Mouse (Mus musculus) stomach, embryonic 16.5 days (tissue): Measurements from ENCODE around the gene Arl4a. TPM values are rescaled to one million over a fixed set of nuclear protein-coding genes. Genes with fewer than 3 reads are reported as not detected.

Experiments used
- ATAC-seq: fragments of 200-750 bp; cut with Nextera tagmentation; 2 replicates; pipeline ENCODE4 v1.8.0; 2017; ENCODE audit warnings: moderate number of reproducible peaks, moderate TSS enrichment; ENCODE audit not compliant: insufficient read depth, low FRiP score
- H3K27ac ChIP-seq: fragments of 300-500 bp; sonication (generic); 2 replicates; pipeline ENCODE4 v1.5.1; 2014; ENCODE audit warnings: low read length
- H3K27me3 ChIP-seq: fragments of 300-500 bp; sonication (generic); 2 replicates; pipeline ENCODE4 v1.6.1; 2014; ENCODE audit warnings: low read length, control low read depth, mixed read lengths; ENCODE audit not compliant: control insufficient read depth, insufficient read depth
- H3K36me3 ChIP-seq: fragments of 300-500 bp; sonication (generic); 2 replicates; pipeline ENCODE4 v1.6.1; 2014; ENCODE audit warnings: low read length; ENCODE audit not compliant: control insufficient read depth, insufficient read depth
- H3K4me1 ChIP-seq: fragments of 300-500 bp; sonication (generic); 2 replicates; pipeline ENCODE4 v1.6.1; 2014; ENCODE audit warnings: low read length, control low read depth, mixed read lengths; ENCODE audit not compliant: control insufficient read depth, insufficient read depth
- H3K4me2 ChIP-seq: fragments of 300-500 bp; sonication (generic); 2 replicates; pipeline ENCODE4 v1.6.1; 2014; ENCODE audit warnings: low read depth, low read length, mixed read lengths
- H3K4me3 ChIP-seq: fragments of 300-500 bp; sonication (generic); replicated peaks from 2 replicates; pipeline ENCODE4 v1.5.1; 2014; ENCODE audit warnings: mild to moderate bottlenecking, low read length
- H3K9ac ChIP-seq: fragments of 300-500 bp; sonication (generic); 2 replicates; pipeline ENCODE4 v1.6.1; 2014; ENCODE audit warnings: low read length
- H3K9me3 ChIP-seq: fragments of 300-500 bp; sonication (generic); replicated peaks from 2 replicates; pipeline ENCODE4 v1.6.1; 2016; ENCODE audit warnings: low read length, control low read depth; ENCODE audit not compliant: control insufficient read depth
- WGBS: fragments of 180-500 bp; shearing (Covaris S2); extraction: QIAGEN DNeasy Blood & Tissue Kit; methylation state at CpG from one replicate; pipeline ENCODE4 v1.1.7; 2014; 5-methylcytosine and 5-hydroxymethylcytosine counted together
- polyA plus RNA-seq: library from polyadenylated mRNA; unstranded; fragments of >200 nt; fragmentation: Nextera tagmentation; extraction: Ambion mirVana; gene quantifications from 2 replicates; pipeline ENCODE4 v1.2.1, GENCODE M21; 2015

The Arl4a gene
- polyA plus RNA-seq, 1 experiment from 2014 or later = 49.3 TPM

- H3K4me1 ChIP-seq = no peaks in the 10 kb centered on the region
- H3K4me2 ChIP-seq = no peak overlapping the region
- H3K4me3 ChIP-seq = no peak overlapping the region
- H3K36me3 ChIP-seq = no peaks in the 10 kb centered on the region
- no peak overlapping the region for H3K9ac ChIP-seq
- no peaks in the 10 kb centered on the region for H3K9me3 ChIP-seq
- 87% methylated on average over 5 of the region's 5 CpGs for WGBS
- no peak for ATAC-seq
- no peak overlapping the region for H3K27ac ChIP-seq
- no peaks in the 10 kb centered on the region for H3K27me3 ChIP-seq
Observed at GRCm38 (mm10) chr12:39996015-39996414, 41.8 kb downstream of the Arl4a start.

GRCm38 (mm10) chr12:39995609-39996008, 42.2 kb downstream of the Arl4a start:
- no peak overlapping the region for H3K27ac ChIP-seq
- no peak overlapping the region for H3K4me2 ChIP-seq
- no peak overlapping the region for H3K9ac ChIP-seq
- H3K9me3 ChIP-seq = no peaks in the 10 kb centered on the region
- ATAC-seq = no peak
- H3K36me3 ChIP-seq = no peaks in the 10 kb centered on the region
- no peaks in the 10 kb centered on the region for H3K4me1 ChIP-seq
- H3K4me3 ChIP-seq = no peak overlapping the region
- no peaks in the 10 kb centered on the region for H3K27me3 ChIP-seq
- 51% methylated on average over 1 of the region's 1 CpGs for WGBS

- no peak overlapping the region for H3K4me3 ChIP-seq
- no peaks in the 10 kb centered on the region for H3K9me3 ChIP-seq
- no peaks in the 10 kb centered on the region for H3K27me3 ChIP-seq
- no peak overlapping the region for H3K9ac ChIP-seq
- no peaks in the 10 kb centered on the region for H3K36me3 ChIP-seq
- ATAC-seq = peak; percentile 68
- H3K4me2 ChIP-seq = no peak overlapping the region
- no peak overlapping the region for H3K27ac ChIP-seq
- 49% methylated on average over 6 of the region's 6 CpGs for WGBS
- no peaks in the 10 kb centered on the region for H3K4me1 ChIP-seq
Observed at GRCm38 (mm10) chr12:39992767-39993302, 45.0 kb downstream of the Arl4a start.

- ATAC-seq = no peak
- H3K4me1 ChIP-seq = no peaks in the 10 kb centered on the region
Observed at GRCm38 (mm10) chr12:39990830-39991780, 46.7 kb downstream of the Arl4a start.

GRCm38 (mm10) chr12:39989136-39989535, 48.7 kb downstream of the Arl4a start:
- no peak overlapping the region for H3K4me3 ChIP-seq
- no peak for ATAC-seq
- H3K27ac ChIP-seq = no peak overlapping the region
- H3K36me3 ChIP-seq = no peaks in the 10 kb centered on the region
- H3K27me3 ChIP-seq = no peaks in the 10 kb centered on the region
- no peaks in the 10 kb centered on the region for H3K4me1 ChIP-seq
- no peak overlapping the region for H3K9ac ChIP-seq
- no peaks in the 10 kb centered on the region for H3K9me3 ChIP-seq
- WGBS = 92% methylated on average over 4 of the region's 4 CpGs
- H3K4me2 ChIP-seq = no peak overlapping the region

More at GRCm38 (mm10) chr12:39990830-39991780, 46.7 kb downstream of the Arl4a start:
- Histone ChIP-seq H3K9me3 (no peaks in the 10 kb centered on the region), H3K27me3 (no peaks in the 10 kb centered on the region), H3K4me3 (no peak overlapping the region), H3K4me2 (no peak overlapping the region), H3K9ac (no peak overlapping the region), H3K36me3 (no peaks in the 10 kb centered on the region), H3K27ac (no peak overlapping the region)
- WGBS = 64% methylated on average over 4 of the region's 4 CpGs

GRCm38 (mm10) chr12:39987177-39987576, 50.6 kb downstream of the Arl4a start:
- no peak for ATAC-seq
- no peak overlapping the region for H3K9ac ChIP-seq
- H3K36me3 ChIP-seq = no peaks in the 10 kb centered on the region

GRCm38 (mm10) chr12:39985639-39986038, 52.2 kb downstream of the Arl4a start:
- H3K27ac ChIP-seq = no peak overlapping the region
- H3K9ac ChIP-seq = no peak overlapping the region
- no peak overlapping the region for H3K4me3 ChIP-seq
- no peaks in the 10 kb centered on the region for H3K4me1 ChIP-seq
- no peaks in the 10 kb centered on the region for H3K27me3 ChIP-seq
- no peaks in the 10 kb centered on the region for H3K9me3 ChIP-seq
- no peak overlapping the region for H3K4me2 ChIP-seq
- 90% methylated on average over 7 of the region's 7 CpGs for WGBS
- ATAC-seq = no peak
- H3K36me3 ChIP-seq = no peaks in the 10 kb centered on the region

More at GRCm38 (mm10) chr12:39987177-39987576, 50.6 kb downstream of the Arl4a start:
- Histone ChIP-seq H3K27me3 (no peaks in the 10 kb centered on the region), H3K9me3 (no peaks in the 10 kb centered on the region), H3K4me1 (no peaks in the 10 kb centered on the region), H3K27ac (no peak overlapping the region), H3K4me3 (no peak overlapping the region), H3K4me2 (no peak overlapping the region)
- WGBS = 87% methylated on average over 4 of the region's 4 CpGs

GRCm38 (mm10) chr12:39979792-39980191, 58.0 kb downstream of the Arl4a start:
- H3K4me3 ChIP-seq = no peak overlapping the region
- no peak overlapping the region for H3K9ac ChIP-seq
- H3K4me2 ChIP-seq = no peak overlapping the region
- H3K4me1 ChIP-seq = no peaks in the 10 kb centered on the region
- H3K27ac ChIP-seq = no peak overlapping the region
- no peaks in the 10 kb centered on the region for H3K9me3 ChIP-seq
- 76% methylated on average over 1 of the region's 1 CpGs for WGBS
- H3K27me3 ChIP-seq = no peaks in the 10 kb centered on the region
- no peak for ATAC-seq
- no peaks in the 10 kb centered on the region for H3K36me3 ChIP-seq

- H3K36me3 ChIP-seq = no peaks in the 10 kb centered on the region
- no peak overlapping the region for H3K4me2 ChIP-seq
- no peak overlapping the region for H3K4me3 ChIP-seq
- no peaks in the 10 kb centered on the region for H3K27me3 ChIP-seq
- H3K9me3 ChIP-seq = no peaks in the 10 kb centered on the region
- H3K9ac ChIP-seq = no peak overlapping the region
- 94% methylated on average over 5 of the region's 5 CpGs for WGBS
- ATAC-seq = no peak
- H3K27ac ChIP-seq = no peak overlapping the region
- no peaks in the 10 kb centered on the region for H3K4me1 ChIP-seq
Observed at GRCm38 (mm10) chr12:39979066-39979465, 58.8 kb downstream of the Arl4a start.
